13 mouse cellular contexts compared by ENCODE assay signal in genomic region chr12:87419974-87420485, GRCm38 (mm10). TPM values are rescaled to one million over a fixed set of nuclear protein-coding genes. Genes with fewer than 3 reads are reported as not detected.
DNase-seq lines count a peak whose midpoint lies in the region; ATAC-seq and TF ChIP-seq lines count a peak whose summit lies in the region.
"Had no signal": no experiment of that assay in that cellular context is flagged by ENCODE, and none has a peak within 500 bp of the region (broad histone marks: within the 10 kb centered on the region; RNA-seq: fewer than 3 reads in every experiment).

No protein-coding gene starts in this region.

- H3K4me1 ChIP-seq in forebrain, embryonic 12.5 days: peaks cover 22% of the 10 kb centered on the region
- peaks cover 6% of the 10 kb centered on the region for H3K4me1 ChIP-seq in forebrain, postnatal 0 days (ENCODE audit: insufficient read depth)
- H3K4me1 ChIP-seq in hindbrain, embryonic 12.5 days: peaks cover 19% of the 10 kb centered on the region

- H3K27ac ChIP-seq in forebrain, embryonic 12.5 days: peak overlapping the region; percentile 79
- H3K27ac ChIP-seq in forebrain, postnatal 0 days (ENCODE audit: low read depth, low read length): no peak overlapping the region
- peak overlapping the region; percentile 83 for H3K27ac ChIP-seq in hindbrain, embryonic 12.5 days

- no peak for DNase-seq in forebrain, postnatal 0 days
- DNase-seq in Muller cell, postnatal 12 days (ENCODE audit: inconsistent ontology term): peak; percentile 67
- DNase-seq in frontal cortex, adult 2 months (ENCODE audit: extremely low spot score in 1 of 2, low spot score in 1 of 2): no peak
- DNase-seq in retina, postnatal 1 day: no peak
- DNase-seq in urinary bladder, adult 18-20 months (ENCODE audit: low spot score in 2 of 2): no peak
- DNase-seq: cerebellum, postnatal 10 days; kidney, adult 18-20 months; kidney, postnatal 36 days; layer of hippocampus, postnatal 36 days; thymus, postnatal 36 days had no signal

- peaks cover 16% of the 10 kb centered on the region for H3K36me3 ChIP-seq in forebrain, embryonic 12.5 days (replicated peaks)
- no peaks in the 10 kb centered on the region for H3K36me3 ChIP-seq in forebrain, postnatal 0 days (ENCODE audit: insufficient read depth)
- H3K36me3 ChIP-seq in hindbrain, embryonic 12.5 days: 0 out of 2 replicates have a peak, but pooled peaks cover 3% of the 10 kb centered on the region

- H3K4me3 ChIP-seq in forebrain, embryonic 12.5 days (replicated peaks): no peak overlapping the region
- H3K4me3 ChIP-seq in forebrain, postnatal 0 days (ENCODE audit: low read depth, low read length): no peak overlapping the region
- no peak overlapping the region for H3K4me3 ChIP-seq in hindbrain, embryonic 12.5 days

- no peak overlapping the region for H3K9ac ChIP-seq in forebrain, embryonic 12.5 days
- H3K9ac ChIP-seq in forebrain, postnatal 0 days: no peak overlapping the region
- no peak overlapping the region for H3K9ac ChIP-seq in hindbrain, embryonic 12.5 days

- ATAC-seq in forebrain, embryonic 12.5 days (ENCODE audit: low FRiP score): no peak
- no peak for ATAC-seq in forebrain, postnatal 0 days
- no peak for ATAC-seq in hindbrain, embryonic 12.5 days (ENCODE audit: low FRiP score)
- peak; percentile 22; the same call in 1 of the 2 replicates for ATAC-seq in megakaryocyte-erythroid progenitor cell, adult 5-6 weeks (replicated peaks; ENCODE audit: low FRiP score, low TSS enrichment, poor library complexity, severe bottlenecking)

- TF ChIP-seq CTCF in forebrain, postnatal 0 days (IDR thresholded peaks at IDR 0.05; ENCODE audit: low read depth): no peak

- WGBS in forebrain, embryonic 12.5 days: 78% methylated on average over 12 of the region's 12 CpGs
- WGBS in forebrain, postnatal 0 days: 77% methylated on average over 12 of the region's 12 CpGs
- 74% methylated on average over 12 of the region's 12 CpGs for WGBS in hindbrain, embryonic 12.5 days

- H3K4me2 ChIP-seq in forebrain, embryonic 12.5 days: no peak overlapping the region
- no peak overlapping the region for H3K4me2 ChIP-seq in forebrain, postnatal 0 days (ENCODE audit: low read depth)
- no peak overlapping the region for H3K4me2 ChIP-seq in hindbrain, embryonic 12.5 days (replicated peaks)

- H3K27me3 ChIP-seq in forebrain, embryonic 12.5 days: no peaks in the 10 kb centered on the region
- no peaks in the 10 kb centered on the region for H3K27me3 ChIP-seq in forebrain, postnatal 0 days (ENCODE audit: insufficient read depth, low read length)
- no peaks in the 10 kb centered on the region for H3K27me3 ChIP-seq in hindbrain, embryonic 12.5 days

- H3K9me3 ChIP-seq in forebrain, embryonic 12.5 days: no peaks in the 10 kb centered on the region
- H3K9me3 ChIP-seq in forebrain, postnatal 0 days (ENCODE audit: low read length): no peaks in the 10 kb centered on the region
- no peaks in the 10 kb centered on the region for H3K9me3 ChIP-seq in hindbrain, embryonic 12.5 days (replicated peaks)

RNA-seq across cellular contexts. Expression of gene Slirp, which starts 23.7 kb away (rescaled TPM):
- 283 and 293 TPM in 2 replicates for polyA plus RNA-seq in forebrain, embryonic 12.5 days (2016; fragmentation: Nextera tagmentation; extraction: Ambion mirVana)
- total RNA-seq in forebrain, postnatal 0 days (2014; rRNA removed): 63.9 and 86.4 TPM in 2 replicates
- polyA plus RNA-seq in forebrain, postnatal 0 days (2015; fragmentation: Nextera tagmentation; extraction: Ambion mirVana): 208 and 262 TPM in 2 replicates
- 241 and 269 TPM in 2 replicates for polyA plus RNA-seq in hindbrain, embryonic 12.5 days (2016; fragmentation: Nextera tagmentation; extraction: Ambion mirVana)
- 183 and 219 TPM in 2 replicates for total RNA-seq in megakaryocyte-erythroid progenitor cell, adult 5-6 weeks (2014; fragmentation: Nextera tagmentation)
- 65.7 and 122 TPM in 2 replicates for total RNA-seq in megakaryocyte-erythroid progenitor cell, adult 5-6 weeks (2017)
- 66.7 and 70.4 TPM in 2 replicates for polyA plus RNA-seq in frontal cortex, adult 2 months (2012; rRNA removed)

RNA-seq across cellular contexts. Expression of gene Alkbh1, which starts 23.8 kb away (rescaled TPM):
- polyA plus RNA-seq in forebrain, embryonic 12.5 days (2016; fragmentation: Nextera tagmentation; extraction: Ambion mirVana): 48.8 and 55.9 TPM in 2 replicates
- total RNA-seq in forebrain, postnatal 0 days (2014; rRNA removed): 40.1 and 40.4 TPM in 2 replicates
- polyA plus RNA-seq in forebrain, postnatal 0 days (2015; fragmentation: Nextera tagmentation; extraction: Ambion mirVana): 18.0 and 28.6 TPM in 2 replicates
- 48.1 and 53.9 TPM in 2 replicates for polyA plus RNA-seq in hindbrain, embryonic 12.5 days (2016; fragmentation: Nextera tagmentation; extraction: Ambion mirVana)
- total RNA-seq in megakaryocyte-erythroid progenitor cell, adult 5-6 weeks (2014; fragmentation: Nextera tagmentation): 65.2 and 74.6 TPM in 2 replicates
- 62.8 and 93.0 TPM in 2 replicates for total RNA-seq in megakaryocyte-erythroid progenitor cell, adult 5-6 weeks (2017)
- 17.3 and 20.0 TPM in 2 replicates for polyA plus RNA-seq in frontal cortex, adult 2 months (2012; rRNA removed)

RNA-seq across cellular contexts. Expression of gene Sptlc2, which starts 31.9 kb away (rescaled TPM):
- polyA plus RNA-seq in forebrain, embryonic 12.5 days (2016; fragmentation: Nextera tagmentation; extraction: Ambion mirVana): 50.8 and 54.2 TPM in 2 replicates
- total RNA-seq in forebrain, postnatal 0 days (2014; rRNA removed): 53.5 and 69.2 TPM in 2 replicates
- polyA plus RNA-seq in forebrain, postnatal 0 days (2015; fragmentation: Nextera tagmentation; extraction: Ambion mirVana): 73.1 and 84.9 TPM in 2 replicates
- polyA plus RNA-seq in hindbrain, embryonic 12.5 days (2016; fragmentation: Nextera tagmentation; extraction: Ambion mirVana): 72.2 and 77.7 TPM in 2 replicates
- 16.1 and 33.3 TPM in 2 replicates for total RNA-seq in megakaryocyte-erythroid progenitor cell, adult 5-6 weeks (2014; fragmentation: Nextera tagmentation)
- total RNA-seq in megakaryocyte-erythroid progenitor cell, adult 5-6 weeks (2017): 46.3 and 61.6 TPM in 2 replicates
- 19.3 and 22.8 TPM in 2 replicates for polyA plus RNA-seq in frontal cortex, adult 2 months (2012; rRNA removed)

RNA-seq across cellular contexts. Expression of gene Snw1, which starts 52.0 kb away (rescaled TPM):
- 149 and 153 TPM in 2 replicates for polyA plus RNA-seq in forebrain, embryonic 12.5 days (2016; fragmentation: Nextera tagmentation; extraction: Ambion mirVana)
- total RNA-seq in forebrain, postnatal 0 days (2014; rRNA removed): 72.2 and 79.6 TPM in 2 replicates
- polyA plus RNA-seq in forebrain, postnatal 0 days (2015; fragmentation: Nextera tagmentation; extraction: Ambion mirVana): 95.6 and 109 TPM in 2 replicates
- polyA plus RNA-seq in hindbrain, embryonic 12.5 days (2016; fragmentation: Nextera tagmentation; extraction: Ambion mirVana): 132 and 134 TPM in 2 replicates
- total RNA-seq in megakaryocyte-erythroid progenitor cell, adult 5-6 weeks (2014; fragmentation: Nextera tagmentation): 64.6 and 68.2 TPM in 2 replicates
- 189 and 219 TPM in 2 replicates for total RNA-seq in megakaryocyte-erythroid progenitor cell, adult 5-6 weeks (2017)
- 37.3 and 42.9 TPM in 2 replicates for polyA plus RNA-seq in frontal cortex, adult 2 months (2012; rRNA removed)
